ENCODE assay signal across 20 mouse cellular contexts in the genomic region with DNA sequence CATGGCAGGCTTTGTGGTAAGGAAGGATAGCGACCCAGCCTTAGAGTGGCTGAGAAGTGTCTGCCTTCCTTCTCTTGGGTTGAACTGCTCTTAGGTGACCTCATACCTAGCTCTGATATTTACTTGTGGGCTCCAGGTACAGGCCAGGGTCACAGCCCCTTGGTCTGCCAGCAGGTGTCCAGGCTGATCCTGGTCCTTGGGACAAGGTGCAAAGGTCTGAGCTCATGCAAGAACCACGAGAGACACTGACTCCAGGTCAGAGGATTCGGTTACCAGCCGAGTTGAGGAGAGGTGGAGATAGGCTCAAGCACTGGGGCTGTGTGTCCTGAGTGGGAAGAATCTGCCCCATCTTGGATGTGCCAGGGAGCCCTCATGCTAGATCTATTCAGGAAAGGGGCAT. TPM values are rescaled to one million over a fixed set of nuclear protein-coding genes. Genes with fewer than 3 reads are reported as not detected.
DNase-seq lines count a peak whose midpoint lies in the region; ATAC-seq and TF ChIP-seq lines count a peak whose summit lies in the region.
"Had no signal": no experiment of that assay in that cellular context is flagged by ENCODE, and none has a peak within 500 bp of the region (broad histone marks: within the 10 kb centered on the region; RNA-seq: fewer than 3 reads in every experiment).

No protein-coding gene starts in this region.

- no peaks in the 10 kb centered on the region for H3K4me1 ChIP-seq in kidney, embryonic 14.5 days (ENCODE audit: control insufficient read depth, insufficient read depth, low read length)
- peaks cover 42% of the 10 kb centered on the region for H3K4me1 ChIP-seq in liver, adult 2 months (ENCODE audit: control insufficient read depth, insufficient read depth, low read length)
- no peaks in the 10 kb centered on the region; the same call in 1 of the 2 replicates for H3K4me1 ChIP-seq in liver, embryonic 12.5 days
- H3K4me1 ChIP-seq in kidney, postnatal 0 days (replicated peaks; ENCODE audit: insufficient read depth, low read length) = no peaks in the 10 kb centered on the region
- no peaks in the 10 kb centered on the region for H3K4me1 ChIP-seq in heart, embryonic 11.5 days (ENCODE audit: control insufficient read depth, insufficient read depth, low read length)
- H3K4me1 ChIP-seq: embryonic facial prominence, embryonic 12.5 days; heart, embryonic 10.5 days; heart, embryonic 15.5 days had no signal

- no peaks in the 10 kb centered on the region for H3K9me3 ChIP-seq in kidney, embryonic 14.5 days (ENCODE audit: control insufficient read depth, low read length)
- no peaks in the 10 kb centered on the region for H3K9me3 ChIP-seq in liver, embryonic 12.5 days (replicated peaks)
- H3K9me3 ChIP-seq in kidney, postnatal 0 days (replicated peaks; ENCODE audit: low read length) = no peaks in the 10 kb centered on the region
- no peaks in the 10 kb centered on the region for H3K9me3 ChIP-seq in heart, embryonic 11.5 days (replicated peaks; ENCODE audit: control insufficient read depth, low read length)
- H3K9me3 ChIP-seq: embryonic facial prominence, embryonic 12.5 days; heart, embryonic 10.5 days; heart, embryonic 15.5 days had no signal

- H3K4me2 ChIP-seq in kidney, embryonic 14.5 days (replicated peaks; ENCODE audit: low read depth, low read length) = no peak overlapping the region
- no peak overlapping the region for H3K4me2 ChIP-seq in liver, embryonic 12.5 days
- H3K4me2 ChIP-seq in kidney, postnatal 0 days (ENCODE audit: low read length) = no peak overlapping the region
- no peak overlapping the region for H3K4me2 ChIP-seq in heart, embryonic 11.5 days
- H3K4me2 ChIP-seq: embryonic facial prominence, embryonic 12.5 days; heart, embryonic 15.5 days had no signal

- H3K79me2 ChIP-seq in liver, adult 2 months (ENCODE audit: control insufficient read depth, insufficient read depth, low read length) = no peaks in the 10 kb centered on the region

- TF ChIP-seq POLR2A in liver, adult 2 months (IDR thresholded peaks at IDR 0.05; ENCODE audit: extremely low read depth, insufficient read depth, low read length) = peak; percentile 40; the same call in 1 of the 2 replicates

- peak; percentile 54 for DNase-seq in kidney, adult 18-20 months
- peak; percentile 99 for DNase-seq in liver, adult 2 months (ENCODE audit: extremely low read depth, low read depth, low spot score)
- no peak for DNase-seq in kidney, postnatal 0 days (ENCODE audit: low spot score)
- peak; percentile 72 to 79 for DNase-seq in kidney, postnatal 36 days
- no peak for DNase-seq in lung, postnatal 36 days
- DNase-seq: adrenal gland, postnatal 14 days; cerebellum, adult 11-12 months; cerebellum, adult 9-10 months; cerebellum, postnatal 25 days; gastrocnemius, postnatal 10 days; heart, adult 18-20 months; heart, postnatal 14 days had no signal

- H3K4me3 ChIP-seq in kidney, embryonic 14.5 days (ENCODE audit: low read length) = no peak overlapping the region
- H3K4me3 ChIP-seq in liver, adult 2 months (ENCODE audit: insufficient read depth, low read depth, low read length) = no peak overlapping the region
- no peak overlapping the region for H3K4me3 ChIP-seq in liver, embryonic 12.5 days
- H3K4me3 ChIP-seq in kidney, postnatal 0 days (replicated peaks; ENCODE audit: low read depth, low read length) = no peak overlapping the region
- no peak overlapping the region for H3K4me3 ChIP-seq in heart, embryonic 11.5 days (ENCODE audit: low read depth, low read length)
- H3K4me3 ChIP-seq: embryonic facial prominence, embryonic 12.5 days; heart, embryonic 10.5 days; heart, embryonic 15.5 days had no signal

- no peak overlapping the region for H3K9ac ChIP-seq in kidney, embryonic 14.5 days (ENCODE audit: low read depth, low read length)
- peak overlapping the region; percentile 72 for H3K9ac ChIP-seq in liver, adult 2 months (ENCODE audit: low read depth, low read length)
- no peak overlapping the region for H3K9ac ChIP-seq in liver, embryonic 12.5 days
- no peak overlapping the region for H3K9ac ChIP-seq in kidney, postnatal 0 days (ENCODE audit: low read depth, low read length)
- no peak overlapping the region for H3K9ac ChIP-seq in heart, embryonic 11.5 days (ENCODE audit: low read depth, low read length)
- H3K9ac ChIP-seq: embryonic facial prominence, embryonic 12.5 days; heart, embryonic 15.5 days had no signal

- ATAC-seq in kidney, embryonic 14.5 days (ENCODE audit: low FRiP score, low TSS enrichment) = no peak
- ATAC-seq in liver, embryonic 12.5 days = no peak
- ATAC-seq in kidney, postnatal 0 days (replicated peaks; ENCODE audit: low FRiP score, low read depth) = 0 out of 2 replicates have a peak, but pooled peaks have one; percentile 41
- no peak for ATAC-seq in heart, embryonic 11.5 days (replicated peaks; ENCODE audit: insufficient number of reproducible peaks, low FRiP score, low TSS enrichment)
- ATAC-seq: forebrain, embryonic 16.5 days had no signal

- no peaks in the 10 kb centered on the region for H3K27me3 ChIP-seq in kidney, embryonic 14.5 days (ENCODE audit: control insufficient read depth, insufficient read depth, low read length)
- H3K27me3 ChIP-seq in liver, adult 2 months (ENCODE audit: control insufficient read depth, insufficient read depth, low read length) = no peaks in the 10 kb centered on the region
- no peaks in the 10 kb centered on the region for H3K27me3 ChIP-seq in liver, embryonic 12.5 days (replicated peaks)
- H3K27me3 ChIP-seq in kidney, postnatal 0 days (ENCODE audit: insufficient read depth, low read length) = no peaks in the 10 kb centered on the region
- H3K27me3 ChIP-seq in heart, embryonic 11.5 days (ENCODE audit: control insufficient read depth, insufficient read depth, low read length) = no peaks in the 10 kb centered on the region
- H3K27me3 ChIP-seq: embryonic facial prominence, embryonic 12.5 days; heart, embryonic 15.5 days had no signal

- WGBS in kidney, embryonic 14.5 days = 95% methylated on average over 4 of the region's 4 CpGs
- WGBS in liver, adult 2 months = 21% methylated on average over 4 of the region's 4 CpGs
- 67% methylated on average over 4 of the region's 4 CpGs for whole genome bisulfite sequencing in liver, embryonic 12.5 days (ENCODE audit: insufficient replicate concordance)
- WGBS in kidney, postnatal 0 days = 88% methylated on average over 4 of the region's 4 CpGs
- 85% methylated on average over 4 of the region's 4 CpGs for WGBS in heart, embryonic 11.5 days (ENCODE audit: insufficient replicate concordance)

- H3K36me3 ChIP-seq in kidney, embryonic 14.5 days (ENCODE audit: control insufficient read depth, insufficient read depth, low read length) = peaks cover 54% of the 10 kb centered on the region
- peaks cover 2% of the 10 kb centered on the region; the same call in 1 of the 2 replicates for H3K36me3 ChIP-seq in liver, adult 2 months (ENCODE audit: control insufficient read depth, insufficient read depth, low read length)
- H3K36me3 ChIP-seq in liver, embryonic 12.5 days = peaks cover 56% of the 10 kb centered on the region
- H3K36me3 ChIP-seq in kidney, postnatal 0 days (ENCODE audit: insufficient read depth, low read length) = peaks cover 47% of the 10 kb centered on the region
- H3K36me3 ChIP-seq in heart, embryonic 11.5 days (ENCODE audit: control insufficient read depth, insufficient read depth, low read length) = peaks cover 33% of the 10 kb centered on the region

- no peak for TF ChIP-seq CTCF in liver, adult 2 months (IDR thresholded peaks at IDR 0.05; ENCODE audit: low read depth, low read length)
- no peak for TF ChIP-seq CTCF in kidney, postnatal 0 days (IDR thresholded peaks at IDR 0.05; ENCODE audit: low read depth)

- no peak overlapping the region for H3K27ac ChIP-seq in kidney, embryonic 14.5 days (ENCODE audit: low read depth, low read length)
- H3K27ac ChIP-seq in liver, adult 2 months (replicated peaks; ENCODE audit: insufficient read depth, low read depth, low read length) = peak overlapping the region; percentile 97
- no peak overlapping the region for H3K27ac ChIP-seq in liver, embryonic 12.5 days
- no peak overlapping the region for H3K27ac ChIP-seq in kidney, postnatal 0 days
- H3K27ac ChIP-seq in heart, embryonic 11.5 days (ENCODE audit: low read depth, low read length) = no peak overlapping the region
- H3K27ac ChIP-seq: embryonic facial prominence, embryonic 12.5 days; heart, embryonic 10.5 days; heart, embryonic 15.5 days had no signal

RNA-seq across cellular contexts. Expression of gene Spata2l, which starts 8.3 kb away (rescaled TPM):
- polyA plus RNA-seq in kidney, embryonic 14.5 days (2014; fragmentation: Nextera tagmentation; extraction: Ambion mirVana) = 2.2 and 3.2 TPM in 2 replicates
- 16.8 and 18.1 TPM in 2 replicates for total RNA-seq in liver, adult 2 months (2014; rRNA removed)
- polyA plus RNA-seq in liver, adult 2 months (2012; rRNA removed) = 27.3 and 41.2 TPM in 2 replicates
- polyA plus RNA-seq in liver, embryonic 12.5 days (2016; fragmentation: Nextera tagmentation; extraction: Ambion mirVana) = 1.4 and 1.8 TPM in 2 replicates
- polyA plus RNA-seq in kidney, postnatal 0 days (2015; fragmentation: Nextera tagmentation; extraction: Ambion mirVana) = 6.1 and 8.2 TPM in 2 replicates
- 1.6 TPM in 2 replicates for polyA plus RNA-seq in heart, embryonic 11.5 days (2014; fragmentation: Nextera tagmentation; extraction: Ambion mirVana)

RNA-seq across cellular contexts. Expression of gene Zfp276, which starts 9.6 kb away (rescaled TPM):
- 17.2 and 20.4 TPM in 2 replicates for polyA plus RNA-seq in kidney, embryonic 14.5 days (2014; fragmentation: Nextera tagmentation; extraction: Ambion mirVana)
- total RNA-seq in liver, adult 2 months (2014; rRNA removed) = 21.3 and 26.3 TPM in 2 replicates
- polyA plus RNA-seq in liver, adult 2 months (2012; rRNA removed) = 17.7 and 24.5 TPM in 2 replicates
- 11.3 and 11.8 TPM in 2 replicates for polyA plus RNA-seq in liver, embryonic 12.5 days (2016; fragmentation: Nextera tagmentation; extraction: Ambion mirVana)
- 13.1 and 15.0 TPM in 2 replicates for polyA plus RNA-seq in kidney, postnatal 0 days (2015; fragmentation: Nextera tagmentation; extraction: Ambion mirVana)
- polyA plus RNA-seq in heart, embryonic 11.5 days (2014; fragmentation: Nextera tagmentation; extraction: Ambion mirVana) = 11.7 and 12.1 TPM in 2 replicates

RNA-seq across cellular contexts. Expression of gene Vps9d1, which starts 9.8 kb away (rescaled TPM):
- polyA plus RNA-seq in kidney, embryonic 14.5 days (2014; fragmentation: Nextera tagmentation; extraction: Ambion mirVana) = 18.0 and 25.9 TPM in 2 replicates
- total RNA-seq in liver, adult 2 months (2014; rRNA removed) = 5.6 and 6.6 TPM in 2 replicates
- 40.9 and 48.8 TPM in 2 replicates for polyA plus RNA-seq in liver, adult 2 months (2012; rRNA removed)
- 5.8 and 7.6 TPM in 2 replicates for polyA plus RNA-seq in liver, embryonic 12.5 days (2016; fragmentation: Nextera tagmentation; extraction: Ambion mirVana)
- polyA plus RNA-seq in kidney, postnatal 0 days (2015; fragmentation: Nextera tagmentation; extraction: Ambion mirVana) = 16.5 and 17.3 TPM in 2 replicates
- 16.8 and 19.8 TPM in 2 replicates for polyA plus RNA-seq in heart, embryonic 11.5 days (2014; fragmentation: Nextera tagmentation; extraction: Ambion mirVana)

RNA-seq across cellular contexts. Expression of gene Cdk10, which starts 19.7 kb away (rescaled TPM):
- 33.5 and 36.4 TPM in 2 replicates for polyA plus RNA-seq in kidney, embryonic 14.5 days (2014; fragmentation: Nextera tagmentation; extraction: Ambion mirVana)
- total RNA-seq in liver, adult 2 months (2014; rRNA removed) = 16.9 and 18.2 TPM in 2 replicates
- polyA plus RNA-seq in liver, adult 2 months (2012; rRNA removed) = 29.8 and 45.1 TPM in 2 replicates
- 14.7 and 16.2 TPM in 2 replicates for polyA plus RNA-seq in liver, embryonic 12.5 days (2016; fragmentation: Nextera tagmentation; extraction: Ambion mirVana)
- 28.7 and 29.2 TPM in 2 replicates for polyA plus RNA-seq in kidney, postnatal 0 days (2015; fragmentation: Nextera tagmentation; extraction: Ambion mirVana)
- polyA plus RNA-seq in heart, embryonic 11.5 days (2014; fragmentation: Nextera tagmentation; extraction: Ambion mirVana) = 22.6 and 24.2 TPM in 2 replicates

RNA-seq across cellular contexts. Expression of gene Spata33, which starts 31.8 kb away (rescaled TPM):
- polyA plus RNA-seq in kidney, embryonic 14.5 days (2014; fragmentation: Nextera tagmentation; extraction: Ambion mirVana) = 5.1 and 5.8 TPM in 2 replicates
- total RNA-seq in liver, adult 2 months (2014; rRNA removed) = 0.28 and 0.34 TPM in 2 replicates
- polyA plus RNA-seq in liver, adult 2 months (2012; rRNA removed) = 0.13 and 0.61 TPM in 2 replicates
- 0.44 and 1.4 TPM in 2 replicates for polyA plus RNA-seq in liver, embryonic 12.5 days (2016; fragmentation: Nextera tagmentation; extraction: Ambion mirVana)
- polyA plus RNA-seq in kidney, postnatal 0 days (2015; fragmentation: Nextera tagmentation; extraction: Ambion mirVana) = 7.1 and 8.2 TPM in 2 replicates
- 3.4 and 5.0 TPM in 2 replicates for polyA plus RNA-seq in heart, embryonic 11.5 days (2014; fragmentation: Nextera tagmentation; extraction: Ambion mirVana)
- total RNA-seq: hematopoietic stem cell, adult 5-6 weeks had no signal

Comparison
In these comparisons a context has a peak if more than half of its experiments do, and no peak if none do; other contexts are left out.
1. DNase-seq: peak in kidney, adult 18-20 months (single experiment), liver, adult 2 months (single experiment) and kidney, postnatal 36 days (2 of 2); none in kidney, postnatal 0 days (single experiment) and lung, postnatal 36 days (single experiment).